Mouse (Mus musculus) midbrain, embryonic 12.5 days (tissue): Measurements from ENCODE around the gene Actl6b. TPM values are rescaled to one million over a fixed set of nuclear protein-coding genes. Genes with fewer than 3 reads are reported as not detected.

ENCODE experiments used
- ATAC-seq: fragments of 200-750 bp; cut with Nextera tagmentation; 2 replicates; pipeline ENCODE4 v1.8.0; 2017; ENCODE audit warnings: low read depth, moderate TSS enrichment, moderate library complexity; ENCODE audit not compliant: low FRiP score
- H3K27ac ChIP-seq: fragments of 300-500 bp; sonication (generic); replicated peaks from 2 replicates; pipeline ENCODE4 v1.5.1; 2016; ENCODE audit warnings: mild to moderate bottlenecking
- H3K27me3 ChIP-seq: fragments of 300-500 bp; sonication (generic); 2 replicates; pipeline ENCODE4 v1.6.1; 2016; ENCODE audit warnings: mild to moderate bottlenecking
- H3K36me3 ChIP-seq: fragments of 300-500 bp; sonication (generic); 2 replicates; pipeline ENCODE4 v1.6.1; 2016
- H3K4me1 ChIP-seq: fragments of 300-500 bp; sonication (generic); 2 replicates; pipeline ENCODE4 v1.6.1; 2016
- H3K4me2 ChIP-seq: fragments of 300-500 bp; sonication (generic); replicated peaks from 2 replicates; pipeline ENCODE4 v1.6.1; 2016; ENCODE audit warnings: mild to moderate bottlenecking, moderate library complexity
- H3K4me3 ChIP-seq: fragments of 300-500 bp; sonication (generic); 2 replicates; pipeline ENCODE4 v1.5.1; 2016; ENCODE audit warnings: mild to moderate bottlenecking
- H3K9ac ChIP-seq: fragments of 300-500 bp; sonication (generic); replicated peaks from 2 replicates; pipeline ENCODE4 v1.6.1; 2016; ENCODE audit warnings: mild to moderate bottlenecking, moderate library complexity
- H3K9me3 ChIP-seq: fragments of 300-500 bp; sonication (generic); 2 replicates; pipeline ENCODE4 v1.6.1; 2016; ENCODE audit warnings: mild to moderate bottlenecking
- WGBS: fragments of 180-500 bp; shearing (Covaris S2); methylation state at CpG from one replicate; pipeline ENCODE4 v1.1.7; 2016; 5-methylcytosine and 5-hydroxymethylcytosine counted together
- polyA plus RNA-seq: library from polyadenylated mRNA; unstranded; fragments of >200 nt; fragmentation: Nextera tagmentation; extraction: Ambion mirVana; gene quantifications from 2 replicates; pipeline ENCODE4 v1.2.1, GENCODE M21; 2016

The Actl6b gene
- polyA plus RNA-seq, 1 experiment from 2014 or later, result 89.4 TPM

DNA sequence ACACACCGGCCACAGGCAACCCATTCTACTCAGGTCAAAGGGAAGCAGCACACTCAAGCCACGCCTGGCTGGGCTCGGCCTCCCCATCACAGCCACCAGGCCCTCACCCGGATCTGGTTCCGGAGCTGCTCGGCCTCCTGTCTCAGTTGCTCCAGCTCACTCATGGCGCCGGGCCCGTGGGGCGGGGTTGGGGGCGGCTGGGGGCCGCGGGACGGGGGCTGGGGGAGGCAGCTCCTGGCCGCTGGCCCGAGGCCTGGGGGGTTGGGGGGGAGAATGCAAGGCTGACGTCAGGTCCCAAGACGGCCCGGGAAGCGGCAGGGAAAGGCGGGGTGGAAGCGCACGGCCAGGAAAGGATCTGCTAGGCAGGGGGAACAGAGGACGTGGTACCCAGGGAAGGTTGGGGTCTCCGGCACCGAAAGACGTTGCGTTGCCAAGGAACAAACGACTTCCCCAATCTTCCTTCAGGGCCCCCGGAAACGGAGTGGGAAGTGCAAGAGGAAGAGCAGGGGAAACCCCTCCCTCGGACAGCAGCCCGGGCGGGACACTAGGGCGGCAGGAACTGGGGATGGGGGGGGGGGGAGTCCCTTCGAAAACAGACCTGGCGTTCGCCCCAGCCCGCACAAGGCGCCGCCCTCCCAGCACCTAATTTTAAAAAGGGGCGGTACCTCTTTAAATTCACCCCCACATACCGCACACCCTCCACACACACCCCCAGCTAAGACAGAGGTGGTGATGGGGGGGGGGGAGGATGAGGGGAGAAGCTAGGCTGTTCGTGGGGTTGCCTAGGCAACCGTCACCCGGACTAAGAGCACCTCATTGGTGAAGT lies 22.5 kb upstream of the Actl6b start:
- peak overlapping the region; percentile 97 for H3K9ac ChIP-seq
- H3K4me2 ChIP-seq, result peak overlapping the region; percentile 89
- peak overlapping the region; percentile 99 for H3K27ac ChIP-seq
- 0% methylated on average over 46 of the region's 46 CpGs for WGBS
- H3K4me3 ChIP-seq, result peak overlapping the region; percentile 93
- H3K9me3 ChIP-seq, result no peaks in the 10 kb centered on the region
- peaks cover 42% of the 10 kb centered on the region for H3K36me3 ChIP-seq
- peak; percentile 59 for ATAC-seq
- H3K4me1 ChIP-seq, result peaks cover 46% of the 10 kb centered on the region
- H3K27me3 ChIP-seq, result no peaks in the 10 kb centered on the region

DNA sequence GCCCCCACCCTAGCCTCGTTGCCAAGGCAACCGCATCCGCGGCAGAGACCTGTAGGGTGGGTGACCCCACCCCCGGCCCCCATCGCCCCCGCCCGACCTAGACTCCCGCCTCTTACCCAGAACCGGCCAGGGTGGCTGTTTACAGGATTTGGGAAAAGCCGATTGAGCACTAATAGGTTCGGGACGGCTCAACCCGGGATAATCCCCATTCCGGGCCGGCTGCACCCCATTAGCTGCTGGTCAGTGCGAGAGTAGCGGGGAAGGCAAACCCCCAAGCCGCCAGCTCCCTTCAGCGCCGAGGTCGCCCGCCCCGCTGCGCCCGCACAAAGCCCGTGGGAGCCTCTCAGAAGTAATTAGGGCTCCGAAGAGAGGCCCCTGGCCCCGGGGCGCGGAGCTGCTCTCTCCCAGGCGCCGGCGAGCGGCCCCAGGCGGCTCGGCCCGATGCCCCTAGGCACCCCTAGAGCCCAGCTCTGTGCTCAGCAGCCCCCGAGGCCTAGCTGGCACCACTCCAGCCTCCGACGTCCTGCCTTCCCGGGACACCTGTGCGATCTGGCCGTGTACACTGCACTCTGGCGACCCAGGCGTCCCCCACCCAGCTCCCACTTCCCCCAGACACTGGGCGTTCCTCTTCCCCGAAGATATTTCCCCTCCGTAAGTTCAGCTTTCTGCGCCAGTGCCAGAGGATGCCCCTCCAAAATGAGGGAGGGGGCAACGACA lies 21.7 kb upstream of the Actl6b start:
- H3K4me1 ChIP-seq, result peaks cover 40% of the 10 kb centered on the region
- peak; percentile 31 for ATAC-seq
- no peaks in the 10 kb centered on the region for H3K9me3 ChIP-seq
- peak overlapping the region; percentile 93 for H3K4me3 ChIP-seq
- no peaks in the 10 kb centered on the region for H3K27me3 ChIP-seq
- peak overlapping the region; percentile 89 for H3K4me2 ChIP-seq
- peaks cover 36% of the 10 kb centered on the region for H3K36me3 ChIP-seq
- H3K9ac ChIP-seq, result peak overlapping the region; percentile 97
- H3K27ac ChIP-seq, result peak overlapping the region; percentile 99
- WGBS, result under 1% methylated on average over 48 of the region's 51 CpGs

DNA sequence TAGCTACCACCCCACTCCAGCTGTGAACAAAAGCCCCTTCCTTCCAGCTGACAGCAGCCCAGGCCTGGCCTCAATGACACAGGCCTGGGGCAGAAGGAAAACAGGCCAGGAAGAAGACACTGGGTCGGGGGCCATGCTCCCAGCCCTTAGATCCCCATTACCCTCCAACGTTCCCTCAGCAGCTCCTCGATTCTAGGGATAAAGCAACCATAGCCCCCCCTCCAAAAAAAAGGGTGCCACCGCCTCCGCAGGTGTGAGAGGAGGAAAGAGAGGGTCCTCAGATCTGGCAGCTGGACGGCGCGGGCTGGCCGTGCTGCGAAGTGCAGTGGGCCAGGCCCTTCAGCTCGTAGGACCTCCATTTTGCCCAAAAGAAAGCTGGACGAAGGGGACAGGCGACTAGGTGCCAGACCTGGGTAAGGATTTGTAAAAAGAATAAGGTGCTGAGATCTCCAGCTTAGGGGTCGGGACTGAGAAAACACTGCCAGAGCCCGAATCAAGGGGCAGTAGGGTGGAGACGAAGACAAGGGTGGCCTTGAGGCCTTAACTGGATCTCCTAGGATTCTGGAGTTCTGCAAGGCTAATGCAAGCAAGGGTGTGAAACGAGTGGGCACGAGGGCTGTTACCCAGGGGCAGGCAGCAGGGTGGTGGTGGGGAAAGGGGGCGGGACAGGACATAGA lies 21.0 kb upstream of the Actl6b start:
- under 1% methylated on average over 19 of the region's 19 CpGs for WGBS
- peaks cover 31% of the 10 kb centered on the region for H3K36me3 ChIP-seq
- peak overlapping the region; percentile 93 for H3K4me3 ChIP-seq
- H3K27me3 ChIP-seq, result no peaks in the 10 kb centered on the region
- no peaks in the 10 kb centered on the region for H3K9me3 ChIP-seq
- H3K9ac ChIP-seq, result peak overlapping the region; percentile 97
- peaks cover 35% of the 10 kb centered on the region for H3K4me1 ChIP-seq
- peak overlapping the region; percentile 99 for H3K27ac ChIP-seq
- H3K4me2 ChIP-seq, result peak overlapping the region; percentile 89
- ATAC-seq, result no peak; the same call in 1 of the 2 replicates

DNA sequence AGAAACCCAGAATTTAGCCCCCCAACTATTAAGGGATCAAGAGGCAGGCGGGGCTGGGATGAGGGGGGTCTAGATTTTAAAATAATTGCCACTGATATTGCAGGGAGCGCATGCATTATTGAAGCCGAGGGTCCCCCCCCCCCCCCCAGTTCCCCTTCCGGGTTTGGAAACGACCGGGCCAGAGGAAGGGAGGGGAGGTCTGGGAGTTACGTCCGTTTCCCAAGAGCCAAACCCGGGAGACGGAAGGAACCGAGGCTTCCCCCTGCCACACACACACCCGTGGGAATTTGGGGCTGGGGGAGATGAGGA lies 20.6 kb upstream of the Actl6b start:
- peaks cover 26% of the 10 kb centered on the region for H3K36me3 ChIP-seq
- peak overlapping the region; percentile 97 for H3K9ac ChIP-seq
- no peaks in the 10 kb centered on the region for H3K27me3 ChIP-seq
- no peak; the same call in 1 of the 2 replicates for ATAC-seq
- peak overlapping the region; percentile 93 for H3K4me3 ChIP-seq
- WGBS, result 0% methylated on average over 12 of the region's 12 CpGs
- H3K4me2 ChIP-seq, result peak overlapping the region; percentile 89
- peaks cover 30% of the 10 kb centered on the region for H3K4me1 ChIP-seq
- no peaks in the 10 kb centered on the region for H3K9me3 ChIP-seq
- peak overlapping the region; percentile 99 for H3K27ac ChIP-seq

DNA sequence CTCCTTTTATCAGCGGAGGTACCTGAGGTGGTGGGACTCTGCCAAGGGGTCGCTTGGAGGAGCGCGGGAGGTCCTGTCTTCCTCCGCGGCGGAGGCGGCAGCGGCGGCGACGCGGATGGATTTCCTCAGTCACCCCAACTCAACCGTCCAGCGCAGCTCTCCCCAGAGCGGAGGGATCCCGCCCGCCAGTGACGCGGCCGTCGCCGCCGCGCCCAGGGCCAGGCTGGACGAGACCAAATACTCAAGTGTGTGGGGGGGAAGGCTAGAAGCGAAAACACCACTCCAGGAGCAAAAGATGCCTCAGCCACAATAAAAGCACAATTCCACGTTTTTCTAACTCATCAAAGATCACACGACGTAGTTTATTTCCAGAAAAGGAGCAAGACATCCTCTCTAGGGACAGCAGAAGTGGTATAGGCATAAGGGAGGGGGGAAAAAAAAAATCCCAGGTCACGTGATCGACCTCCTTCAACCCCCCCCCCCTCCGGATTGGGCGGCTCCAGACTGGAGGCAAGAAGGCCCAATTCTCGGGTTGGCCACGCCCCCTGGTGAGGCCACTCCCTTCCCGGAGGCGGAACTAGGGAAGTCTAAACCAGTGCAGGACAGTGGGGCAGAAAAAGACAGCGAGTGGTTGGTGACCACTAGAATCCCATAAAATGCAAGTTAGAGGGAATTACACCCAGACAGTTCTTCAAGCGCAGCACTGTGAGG lies 20.0 kb upstream of the Actl6b start, which contains the start of the genes Epo and Gnb2:
Gene Epo (minus strand): TSS at position 126 of the 711 bp plus-strand sequence.
Gene Gnb2 (minus strand): TSS at position 394 of the 711 bp plus-strand sequence.
- H3K9me3 ChIP-seq, result no peaks in the 10 kb centered on the region
- H3K4me1 ChIP-seq, result peaks cover 26% of the 10 kb centered on the region
- no peaks in the 10 kb centered on the region for H3K27me3 ChIP-seq
- peak; percentile 70 for ATAC-seq
- peak within 1 kb of the TSS; percentile 93 for H3K4me3 ChIP-seq
- peak within 1 kb of the TSS; percentile 89 for H3K4me2 ChIP-seq
- under 1% methylated on average over 40 of the region's 40 CpGs for WGBS
- H3K9ac ChIP-seq, result peak within 1 kb of the TSS; percentile 97
- H3K36me3 ChIP-seq, result peaks cover 21% of the 10 kb centered on the region
- peak within 1 kb of the TSS; percentile 99 for H3K27ac ChIP-seq

DNA sequence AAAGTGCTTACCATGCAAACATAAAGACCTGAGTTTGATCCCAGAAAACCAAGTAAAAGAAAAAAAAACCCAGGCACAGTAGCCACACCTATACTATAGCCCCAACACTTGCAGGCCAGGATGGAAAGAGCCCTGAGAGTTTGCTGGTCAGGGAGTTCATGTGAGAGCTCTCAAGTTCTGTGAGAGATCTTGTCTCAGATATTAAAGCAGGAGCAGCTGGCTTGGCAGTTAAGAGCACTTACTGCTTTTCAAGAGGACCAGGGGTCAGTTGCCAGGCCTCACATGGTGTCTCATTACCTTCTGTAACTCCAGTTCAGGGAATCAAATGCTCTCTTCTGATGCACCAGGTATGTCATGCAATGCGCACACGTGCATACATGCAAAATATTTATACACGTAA lies 18.6 kb upstream of the Actl6b start:
- peaks cover 6% of the 10 kb centered on the region; the same call in 1 of the 2 replicates for H3K36me3 ChIP-seq
- H3K27ac ChIP-seq, result no peak overlapping the region
- H3K27me3 ChIP-seq, result no peaks in the 10 kb centered on the region
- peaks cover 15% of the 10 kb centered on the region for H3K4me1 ChIP-seq
- no peak overlapping the region for H3K9ac ChIP-seq
- no peak for ATAC-seq
- no peaks in the 10 kb centered on the region for H3K9me3 ChIP-seq
- no peak overlapping the region for H3K4me3 ChIP-seq
- 96% methylated on average over 3 of the region's 3 CpGs for WGBS
- H3K4me2 ChIP-seq, result no peak overlapping the region

DNA sequence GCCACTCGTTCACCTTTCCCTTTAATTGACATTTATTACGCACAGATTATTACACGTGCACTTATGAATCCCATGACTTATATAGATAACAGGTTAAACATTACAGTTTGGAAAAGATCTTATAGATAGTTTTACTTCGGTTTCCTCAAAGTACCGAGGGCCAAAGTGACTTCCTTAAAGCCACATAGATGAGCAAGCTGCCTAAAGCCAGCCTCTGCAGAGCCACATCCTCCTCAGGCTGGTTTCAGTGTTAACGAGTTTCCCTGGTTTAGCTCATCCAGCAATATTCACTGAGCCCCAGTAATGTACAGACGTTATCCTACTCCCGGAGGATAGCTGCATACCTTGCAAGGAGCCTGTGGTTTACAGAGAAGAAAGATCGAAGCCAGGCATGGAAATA lies 18.0 kb upstream of the Actl6b start:
- no peak overlapping the region for H3K9ac ChIP-seq
- no peak for ATAC-seq
- no peaks in the 10 kb centered on the region for H3K9me3 ChIP-seq
- peaks cover 10% of the 10 kb centered on the region for H3K4me1 ChIP-seq
- H3K27ac ChIP-seq, result no peak overlapping the region
- 0 out of 2 replicates have a peak, but pooled peaks cover under 1% of the 10 kb centered on the region for H3K36me3 ChIP-seq
- no peak overlapping the region for H3K4me3 ChIP-seq
- no peak overlapping the region for H3K4me2 ChIP-seq
- WGBS, result 84% methylated on average over 9 of the region's 9 CpGs
- H3K27me3 ChIP-seq, result no peaks in the 10 kb centered on the region

DNA sequence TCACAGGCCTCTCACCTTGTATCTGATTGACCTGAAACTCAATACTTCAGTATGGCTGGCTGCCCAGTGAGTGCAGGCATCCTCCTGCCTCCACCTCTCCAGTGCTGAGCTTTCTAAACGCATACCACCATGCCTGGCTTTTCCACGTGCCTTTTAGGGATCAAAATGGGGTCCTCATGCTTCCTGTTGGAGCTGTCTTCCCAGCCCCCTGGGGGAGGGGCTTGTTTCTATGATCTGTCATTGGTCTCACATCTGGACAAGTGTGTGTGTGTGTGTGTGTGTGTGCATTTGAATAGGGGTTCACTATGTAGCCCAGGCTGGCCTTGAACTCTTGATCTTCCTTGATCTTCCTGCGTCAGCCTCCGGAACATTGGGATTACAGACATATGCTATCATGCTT lies 15.9 kb upstream of the Actl6b start:
- Histone ChIP-seq H3K27me3 (no peaks in the 10 kb centered on the region), H3K4me1 (peaks cover 5% of the 10 kb centered on the region; the same call in 1 of the 2 replicates), H3K27ac (no peak overlapping the region), H3K4me3 (no peak overlapping the region), H3K36me3 (no peaks in the 10 kb centered on the region), H3K4me2 (no peak overlapping the region), H3K9ac (no peak overlapping the region), H3K9me3 (no peaks in the 10 kb centered on the region)
- WGBS, result 63% methylated on average over 4 of the region's 4 CpGs
- no peak for ATAC-seq

DNA sequence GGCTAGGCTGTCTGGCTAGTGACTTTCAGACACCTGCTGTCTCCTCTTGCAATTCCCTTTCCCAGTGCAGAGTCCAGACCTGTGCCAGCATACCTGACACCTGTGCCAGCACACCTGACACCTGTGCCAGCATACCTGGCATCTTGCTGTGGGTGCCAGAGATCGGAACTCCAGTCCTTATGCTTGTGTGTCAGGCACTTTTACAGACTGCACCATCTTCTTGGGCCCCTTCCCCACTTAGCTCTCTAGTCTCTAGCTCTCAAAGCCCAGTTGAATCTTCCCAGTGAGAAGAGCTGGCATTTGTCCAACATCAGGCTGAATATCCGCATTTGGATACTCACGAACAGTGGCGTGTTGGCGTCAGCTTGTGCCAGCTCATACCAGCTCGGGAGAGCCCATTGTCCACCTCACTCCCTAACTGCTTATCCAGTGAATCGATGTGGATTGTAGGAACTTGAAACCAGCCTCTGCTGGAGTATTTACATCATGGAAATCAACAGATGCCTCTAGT lies 14.0 kb upstream of the Actl6b start:
- 78% methylated on average over 7 of the region's 7 CpGs for WGBS
- no peak overlapping the region for H3K27ac ChIP-seq
- H3K27me3 ChIP-seq, result no peaks in the 10 kb centered on the region
- no peak overlapping the region for H3K4me2 ChIP-seq
- no peak for ATAC-seq
- no peaks in the 10 kb centered on the region for H3K4me1 ChIP-seq
- H3K4me3 ChIP-seq, result no peak overlapping the region
- no peak overlapping the region for H3K9ac ChIP-seq
- H3K9me3 ChIP-seq, result no peaks in the 10 kb centered on the region
- H3K36me3 ChIP-seq, result no peaks in the 10 kb centered on the region

DNA sequence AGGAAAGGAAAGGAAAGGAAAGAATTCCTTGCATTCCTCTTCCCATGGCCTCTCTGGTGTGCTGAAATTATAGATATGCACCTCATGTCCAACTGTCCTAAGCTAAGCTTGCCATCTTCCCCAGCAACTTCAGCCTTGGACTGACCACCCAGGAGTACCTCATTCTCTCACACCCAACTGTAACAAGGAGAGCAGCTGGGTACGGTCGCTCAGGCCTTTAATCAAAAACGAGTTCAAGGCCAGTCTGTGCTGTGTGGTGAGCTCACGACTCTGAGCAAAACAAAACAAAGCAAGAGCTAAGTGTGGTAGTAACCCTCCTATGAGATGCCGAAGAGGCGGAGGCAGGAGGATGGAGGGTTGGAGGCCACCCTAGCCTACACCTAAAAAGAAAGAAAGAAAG lies 12.3 kb upstream of the Actl6b start:
- ATAC-seq, result no peak
- Histone ChIP-seq H3K9me3 (no peaks in the 10 kb centered on the region), H3K4me1 (no peaks in the 10 kb centered on the region), H3K4me2 (no peak overlapping the region), H3K27ac (no peak overlapping the region), H3K27me3 (no peaks in the 10 kb centered on the region), H3K4me3 (no peak overlapping the region), H3K36me3 (no peaks in the 10 kb centered on the region), H3K9ac (no peak overlapping the region)
- WGBS, result 71% methylated on average over 6 of the region's 6 CpGs

DNA sequence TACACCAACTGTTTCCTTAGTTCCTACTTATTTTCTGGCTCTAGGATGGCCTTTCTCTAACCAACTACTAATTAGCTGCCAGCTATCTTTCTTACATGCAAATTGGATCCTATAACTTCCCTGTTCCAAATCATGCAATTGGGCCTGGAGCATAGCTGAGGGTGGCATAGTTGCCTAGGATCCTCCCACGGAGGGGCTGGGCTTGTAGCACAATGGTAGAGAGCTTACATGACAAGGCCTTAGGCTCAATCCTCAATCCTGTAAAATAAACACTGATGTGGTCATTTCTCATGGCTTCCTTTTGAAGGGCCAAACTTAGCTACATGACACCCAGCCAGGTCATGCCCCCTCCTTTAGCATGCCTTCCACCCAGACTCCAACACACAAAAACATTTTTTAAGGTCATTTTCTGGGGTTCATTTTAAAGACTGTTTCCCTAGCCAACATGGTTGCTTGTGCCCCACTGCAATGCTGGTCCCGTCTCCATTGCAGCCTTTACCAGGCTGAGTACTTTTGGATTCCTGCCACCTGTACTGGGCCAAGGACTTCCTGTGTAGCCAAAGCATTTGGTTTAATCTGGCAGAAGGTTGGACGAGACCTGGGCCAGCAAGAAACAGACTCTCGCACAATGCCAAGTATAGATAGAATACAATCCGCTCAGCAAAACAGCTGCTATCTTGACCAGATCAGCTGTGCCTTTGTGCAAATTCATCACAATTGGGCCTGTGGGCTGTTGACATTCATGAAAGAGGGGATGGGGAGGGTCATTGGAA lies 11.4 kb upstream of the Actl6b start:
- Histone ChIP-seq H3K27ac (no peak overlapping the region), H3K9me3 (no peaks in the 10 kb centered on the region), H3K4me3 (no peak overlapping the region), H3K4me1 (no peaks in the 10 kb centered on the region), H3K36me3 (no peaks in the 10 kb centered on the region), H3K4me2 (no peak overlapping the region), H3K27me3 (no peaks in the 10 kb centered on the region), H3K9ac (no peak overlapping the region)
- 79% methylated on average over 5 of the region's 5 CpGs for WGBS
- ATAC-seq, result no peak
